Mouse (Mus musculus): Measurements from ENCODE around the gene Fyn. TPM values are rescaled to one million over a fixed set of nuclear protein-coding genes. Genes with fewer than 3 reads are reported as not detected.

Gene Fyn
- total and polyA plus RNA-seq, 2 experiments, result 4.4 to 5.6 TPM

DNA sequence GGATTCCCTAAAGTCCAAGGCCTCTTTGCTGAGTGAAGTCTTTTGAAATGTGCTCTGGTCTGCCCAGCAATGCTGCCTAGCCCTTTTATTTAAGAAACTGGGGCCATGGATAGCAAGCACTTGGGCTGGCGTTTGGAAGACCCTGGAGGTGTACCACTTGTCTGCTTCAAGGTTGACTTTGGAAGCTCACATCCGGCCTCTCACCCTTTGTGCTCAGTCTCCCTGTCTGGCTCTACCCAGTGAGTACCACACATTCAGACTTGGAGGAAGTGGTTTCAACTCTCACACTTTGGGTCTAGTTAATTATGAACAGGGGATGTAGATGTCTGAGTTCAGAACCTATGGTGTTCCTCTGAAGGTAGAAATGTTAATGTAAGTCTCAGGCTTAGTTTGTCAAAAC lies 2.8 kb downstream of the Fyn start:
- Histone ChIP-seq H3K9ac (ENCODE audit: low read depth, low read length) (no peak overlapping the region), H3K4me3 (ENCODE audit: insufficient read depth, low read depth, low read length) (no peak overlapping the region; the same call in 1 of the 2 replicates), H3K36me3 (ENCODE audit: control insufficient read depth, insufficient read depth, low read length) (no peaks in the 10 kb centered on the region), H3K4me1 (ENCODE audit: control insufficient read depth, insufficient read depth, low read length) (no peaks in the 10 kb centered on the region; the same call in 1 of the 2 replicates), H3K27me3 (ENCODE audit: control insufficient read depth, insufficient read depth, low read length) (peaks cover 6% of the 10 kb centered on the region), H3K27ac (replicated peaks; ENCODE audit: insufficient read depth, low read depth, low read length) (no peak overlapping the region), H3K79me2 (ENCODE audit: control insufficient read depth, insufficient read depth, low read length) (no peaks in the 10 kb centered on the region)
- no peak for DNase-seq (ENCODE audit: extremely low read depth, low read depth, low spot score)
- 82% methylated on average over 2 of the region's 2 CpGs for WGBS
- no peak for TF ChIP-seq POLR2A (IDR thresholded peaks at IDR 0.05; ENCODE audit: extremely low read depth, insufficient read depth, low read length)
- no peak for TF ChIP-seq CTCF (IDR thresholded peaks at IDR 0.05; ENCODE audit: low read depth, low read length)

DNA sequence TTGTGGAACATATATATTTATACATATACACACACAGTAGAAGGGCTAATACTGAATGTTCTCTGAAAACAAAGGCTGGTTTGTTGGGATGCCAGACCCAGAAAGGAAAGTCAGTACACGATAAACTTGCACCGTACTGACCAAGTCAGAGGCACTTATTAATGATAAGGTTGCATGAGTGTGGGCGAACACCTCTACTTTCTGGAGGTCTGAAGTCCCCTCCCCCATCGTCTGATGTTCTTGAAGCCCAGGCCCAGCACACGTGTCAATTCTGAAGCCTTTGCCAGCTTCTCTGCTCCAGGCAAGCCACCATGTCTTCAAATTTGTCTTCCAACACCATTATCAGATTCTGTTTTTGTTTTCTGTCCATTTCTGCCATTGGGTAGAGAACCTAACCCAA lies 3.3 kb downstream of the Fyn start:
- peaks cover 2% of the 10 kb centered on the region for H3K4me1 ChIP-seq (ENCODE audit: control insufficient read depth, insufficient read depth, low read length)
- no peak for DNase-seq (ENCODE audit: extremely low read depth, low read depth, low spot score)
- no peak overlapping the region for H3K4me3 ChIP-seq (ENCODE audit: insufficient read depth, low read depth, low read length)
- H3K27me3 ChIP-seq (ENCODE audit: control insufficient read depth, insufficient read depth, low read length), result peaks cover 6% of the 10 kb centered on the region
- H3K79me2 ChIP-seq (ENCODE audit: control insufficient read depth, insufficient read depth, low read length), result peaks cover 3% of the 10 kb centered on the region; the same call in 1 of the 2 replicates
- H3K36me3 ChIP-seq (ENCODE audit: control insufficient read depth, insufficient read depth, low read length), result no peaks in the 10 kb centered on the region
- no peak overlapping the region for H3K27ac ChIP-seq (replicated peaks; ENCODE audit: insufficient read depth, low read depth, low read length)
- WGBS, result 80% methylated on average over 5 of the region's 5 CpGs
- H3K9ac ChIP-seq (ENCODE audit: low read depth, low read length), result no peak overlapping the region
- TF ChIP-seq POLR2A (IDR thresholded peaks at IDR 0.05; ENCODE audit: extremely low read depth, insufficient read depth, low read length) (no peak), CTCF (IDR thresholded peaks at IDR 0.05; ENCODE audit: low read depth, low read length) (no peak)

DNA sequence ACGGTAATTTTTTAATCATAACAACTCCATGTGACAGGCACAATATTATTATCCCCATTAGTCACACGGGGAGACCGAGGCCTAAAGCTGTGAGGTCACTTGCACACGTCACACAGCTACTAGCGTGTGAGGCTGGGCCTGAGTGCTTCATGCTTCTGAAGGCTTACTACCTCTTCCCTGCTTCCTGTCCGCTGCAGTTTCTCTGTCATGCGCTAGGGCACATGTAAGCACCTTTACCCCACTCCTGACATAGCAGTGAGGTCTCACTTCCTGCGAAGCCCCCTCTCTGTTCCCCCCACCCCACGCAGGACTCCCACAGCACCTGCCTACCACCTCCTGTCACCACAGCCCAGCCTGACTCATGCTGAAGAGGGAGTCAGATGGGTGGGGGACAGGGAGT lies 8.0 kb downstream of the Fyn start:
- no peak overlapping the region for H3K9ac ChIP-seq (ENCODE audit: low read depth, low read length)
- H3K4me1 ChIP-seq (ENCODE audit: control insufficient read depth, insufficient read depth, low read length), result peaks cover 16% of the 10 kb centered on the region
- H3K36me3 ChIP-seq (ENCODE audit: control insufficient read depth, insufficient read depth, low read length), result no peaks in the 10 kb centered on the region
- TF ChIP-seq POLR2A (IDR thresholded peaks at IDR 0.05; ENCODE audit: extremely low read depth, insufficient read depth, low read length) (no peak), CTCF (IDR thresholded peaks at IDR 0.05; ENCODE audit: low read depth, low read length) (no peak)
- H3K27ac ChIP-seq (replicated peaks; ENCODE audit: insufficient read depth, low read depth, low read length), result no peak overlapping the region
- no peak for DNase-seq (ENCODE audit: extremely low read depth, low read depth, low spot score)
- WGBS, result 80% methylated on average over 9 of the region's 9 CpGs
- no peaks in the 10 kb centered on the region for H3K27me3 ChIP-seq (ENCODE audit: control insufficient read depth, insufficient read depth, low read length)
- H3K79me2 ChIP-seq (ENCODE audit: control insufficient read depth, insufficient read depth, low read length), result peaks cover 8% of the 10 kb centered on the region; the same call in 1 of the 2 replicates
- no peak overlapping the region for H3K4me3 ChIP-seq (ENCODE audit: insufficient read depth, low read depth, low read length)

DNA sequence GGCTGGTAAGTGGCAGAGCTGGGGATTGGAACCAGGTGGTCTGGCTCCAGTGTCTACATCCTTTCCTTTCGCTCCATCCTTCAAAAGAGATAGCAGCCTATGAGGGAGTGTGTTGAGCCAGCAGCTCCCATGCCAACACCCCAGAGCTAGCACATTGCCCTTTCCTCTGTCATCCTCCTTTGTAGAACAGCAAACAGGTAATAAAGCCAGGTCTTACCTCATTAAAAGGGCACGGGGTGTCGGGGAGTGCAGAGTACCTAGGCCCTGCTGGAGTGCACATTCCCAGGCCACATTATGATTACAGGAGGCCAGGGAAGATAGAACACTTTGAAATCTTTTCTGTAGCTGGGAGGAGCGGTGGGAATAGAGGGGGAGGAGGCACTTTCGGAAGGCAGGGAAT lies 8.6 kb downstream of the Fyn start:
- Histone ChIP-seq H3K9ac (ENCODE audit: low read depth, low read length) (no peak overlapping the region), H3K27ac (replicated peaks; ENCODE audit: insufficient read depth, low read depth, low read length) (no peak overlapping the region), H3K36me3 (ENCODE audit: control insufficient read depth, insufficient read depth, low read length) (no peaks in the 10 kb centered on the region), H3K79me2 (ENCODE audit: control insufficient read depth, insufficient read depth, low read length) (peaks cover 8% of the 10 kb centered on the region; the same call in 1 of the 2 replicates), H3K4me1 (ENCODE audit: control insufficient read depth, insufficient read depth, low read length) (peaks cover 16% of the 10 kb centered on the region), H3K27me3 (ENCODE audit: control insufficient read depth, insufficient read depth, low read length) (no peaks in the 10 kb centered on the region), H3K4me3 (ENCODE audit: insufficient read depth, low read depth, low read length) (no peak overlapping the region)
- TF ChIP-seq POLR2A (IDR thresholded peaks at IDR 0.05; ENCODE audit: extremely low read depth, insufficient read depth, low read length), result no peak
- no peak for TF ChIP-seq CTCF (IDR thresholded peaks at IDR 0.05; ENCODE audit: low read depth, low read length)
- 58% methylated on average over 5 of the region's 5 CpGs for WGBS
- DNase-seq (ENCODE audit: extremely low read depth, low read depth, low spot score), result peak; percentile 29

DNA sequence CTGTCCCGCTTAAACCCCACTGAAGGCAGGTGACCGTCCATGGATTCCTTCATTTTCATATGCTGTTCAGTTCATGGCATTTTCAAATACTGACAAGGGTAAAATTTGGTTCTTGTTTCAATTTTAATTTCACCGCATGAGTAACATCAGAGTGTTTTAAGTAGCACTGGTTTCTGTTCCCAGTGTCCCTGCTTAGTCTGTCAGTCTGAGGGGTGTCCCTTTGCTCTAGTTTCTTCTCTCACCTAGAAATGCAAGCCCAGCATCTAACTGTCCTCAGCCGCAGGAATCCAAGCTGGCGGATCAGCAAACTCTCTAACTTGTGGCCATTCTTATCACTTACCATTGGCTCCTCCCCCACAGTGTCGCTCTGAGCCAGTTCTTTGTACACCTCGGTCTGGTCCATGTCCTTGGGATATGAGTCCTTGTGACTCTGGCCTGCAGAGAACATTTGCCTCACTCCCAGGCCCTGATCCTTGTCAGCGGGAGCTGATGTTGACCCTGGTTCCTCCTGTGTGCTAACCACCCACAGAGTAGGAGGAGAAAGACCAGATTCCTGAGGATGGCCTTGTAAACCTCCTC lies 9.5 kb downstream of the Fyn start:
- H3K9ac ChIP-seq (ENCODE audit: low read depth, low read length), result no peak overlapping the region
- 70% methylated on average over 8 of the region's 8 CpGs for WGBS
- H3K36me3 ChIP-seq (ENCODE audit: control insufficient read depth, insufficient read depth, low read length), result no peaks in the 10 kb centered on the region
- H3K4me1 ChIP-seq (ENCODE audit: control insufficient read depth, insufficient read depth, low read length), result peaks cover 16% of the 10 kb centered on the region
- H3K27ac ChIP-seq (replicated peaks; ENCODE audit: insufficient read depth, low read depth, low read length), result no peak overlapping the region
- H3K27me3 ChIP-seq (ENCODE audit: control insufficient read depth, insufficient read depth, low read length), result no peaks in the 10 kb centered on the region
- no peak overlapping the region for H3K4me3 ChIP-seq (ENCODE audit: insufficient read depth, low read depth, low read length)
- H3K79me2 ChIP-seq (ENCODE audit: control insufficient read depth, insufficient read depth, low read length), result peaks cover 8% of the 10 kb centered on the region; the same call in 1 of the 2 replicates
- TF ChIP-seq POLR2A (IDR thresholded peaks at IDR 0.05; ENCODE audit: extremely low read depth, insufficient read depth, low read length) (no peak), CTCF (IDR thresholded peaks at IDR 0.05; ENCODE audit: low read depth, low read length) (no peak)
- DNase-seq (ENCODE audit: extremely low read depth, low read depth, low spot score), result no peak

DNA sequence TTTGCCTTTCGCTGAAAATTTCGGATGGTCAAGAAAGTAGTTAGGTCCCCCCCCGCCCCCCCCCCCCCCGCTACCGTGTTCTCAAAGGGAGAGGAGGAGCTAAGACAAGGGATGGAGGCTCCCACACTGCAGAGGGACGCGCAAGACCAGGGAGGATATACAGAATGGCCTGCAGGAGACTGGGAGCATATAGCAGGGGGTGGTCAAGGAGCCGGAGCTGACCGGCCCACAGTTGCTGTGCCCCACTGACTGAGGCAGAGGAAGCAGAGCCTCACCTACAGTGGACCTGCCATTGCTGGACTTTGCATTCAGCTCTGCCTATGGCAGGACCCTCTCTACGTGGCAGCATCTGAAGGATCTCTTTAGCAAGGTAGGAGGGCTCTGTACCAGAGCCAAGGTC lies 10.6 kb downstream of the Fyn start:
- Histone ChIP-seq H3K27ac (replicated peaks; ENCODE audit: insufficient read depth, low read depth, low read length) (no peak overlapping the region), H3K9ac (ENCODE audit: low read depth, low read length) (no peak overlapping the region), H3K27me3 (ENCODE audit: control insufficient read depth, insufficient read depth, low read length) (no peaks in the 10 kb centered on the region), H3K4me3 (ENCODE audit: insufficient read depth, low read depth, low read length) (no peak overlapping the region), H3K4me1 (ENCODE audit: control insufficient read depth, insufficient read depth, low read length) (peaks cover 16% of the 10 kb centered on the region), H3K79me2 (ENCODE audit: control insufficient read depth, insufficient read depth, low read length) (peaks cover 8% of the 10 kb centered on the region; the same call in 1 of the 2 replicates), H3K36me3 (ENCODE audit: control insufficient read depth, insufficient read depth, low read length) (no peaks in the 10 kb centered on the region)
- TF ChIP-seq POLR2A (IDR thresholded peaks at IDR 0.05; ENCODE audit: extremely low read depth, insufficient read depth, low read length), result no peak
- TF ChIP-seq CTCF (IDR thresholded peaks at IDR 0.05; ENCODE audit: low read depth, low read length), result no peak
- DNase-seq (ENCODE audit: extremely low read depth, low read depth, low spot score), result no peak
- 74% methylated on average over 10 of the region's 10 CpGs for WGBS
